Mouse (Mus musculus): ENCODE results near the gene Gbp2b.
"Not testable (repeated sequence)": the region's sequence is repeated elsewhere in the genome, so short reads cannot be mapped to it uniquely, and the experiment has no call there.

Gbp2b gene

GRCm38 (mm10) chr3:142594547-142594946, at the start of gene Gbp2b:
Gbp2b (plus strand) TSS chr3:142594847.
- DNase-seq (ENCODE audit: low read depth, low spot score): peak; percentile 25

- no peak for DNase-seq (ENCODE audit: low read depth, low spot score)
Observed at GRCm38 (mm10) chr3:142546690-142547089, 48.0 kb upstream of the Gbp2b start.

- no peak for DNase-seq (ENCODE audit: low read depth, low spot score)
Observed at GRCm38 (mm10) chr3:142550052-142550676, 44.5 kb upstream of the Gbp2b start.

- no peak for DNase-seq (ENCODE audit: low read depth, low spot score)
Observed at GRCm38 (mm10) chr3:142554601-142555000, 40.0 kb upstream of the Gbp2b start.

- no peak for DNase-seq (ENCODE audit: low read depth, low spot score)
Observed at GRCm38 (mm10) chr3:142555623-142556022, 39.0 kb upstream of the Gbp2b start.

GRCm38 (mm10) chr3:142559632-142560228, 34.9 kb upstream of the Gbp2b start, which contains the start of gene Gbp3:
Gbp3 (plus strand) TSS chr3:142560026.
- no peak for DNase-seq (ENCODE audit: low read depth, low spot score)

- peak; percentile 96 for DNase-seq (ENCODE audit: low read depth, low spot score)
Observed at GRCm38 (mm10) chr3:142560296-142560948, 34.2 kb upstream of the Gbp2b start.

GRCm38 (mm10) chr3:142561045-142561646, 33.5 kb upstream of the Gbp2b start:
- DNase-seq (ENCODE audit: low read depth, low spot score): no peak

- DNase-seq (ENCODE audit: low read depth, low spot score): no peak
Observed at GRCm38 (mm10) chr3:142561666-142562065, 33.0 kb upstream of the Gbp2b start.

- DNase-seq (ENCODE audit: low read depth, low spot score): not testable (repeated sequence)
Observed at GRCm38 (mm10) chr3:142567490-142567889, 27.2 kb upstream of the Gbp2b start.

GRCm38 (mm10) chr3:142570738-142571137, 23.9 kb upstream of the Gbp2b start:
- no peak for DNase-seq (ENCODE audit: low read depth, low spot score)

- DNase-seq (ENCODE audit: low read depth, low spot score): peak; percentile 55
Observed at GRCm38 (mm10) chr3:142577108-142577507, 17.5 kb upstream of the Gbp2b start.

- no peak for DNase-seq (ENCODE audit: low read depth, low spot score)
Observed at GRCm38 (mm10) chr3:142578342-142578741, 16.3 kb upstream of the Gbp2b start.

- no peak for DNase-seq (ENCODE audit: low read depth, low spot score)
Observed at GRCm38 (mm10) chr3:142583067-142583466, 11.6 kb upstream of the Gbp2b start.

- no peak for DNase-seq (ENCODE audit: low read depth, low spot score)
Observed at GRCm38 (mm10) chr3:142587386-142587785, 7.3 kb upstream of the Gbp2b start.

GRCm38 (mm10) chr3:142588888-142589287, 5.8 kb upstream of the Gbp2b start:
- DNase-seq (ENCODE audit: low read depth, low spot score): no peak

- DNase-seq (ENCODE audit: low read depth, low spot score): peak; percentile 78
Observed at GRCm38 (mm10) chr3:142590431-142591067, 4.1 kb upstream of the Gbp2b start.

- DNase-seq (ENCODE audit: low read depth, low spot score): no peak
Observed at GRCm38 (mm10) chr3:142597923-142598322, 3.3 kb downstream of the Gbp2b start.

- no peak for DNase-seq (ENCODE audit: low read depth, low spot score)
Observed at GRCm38 (mm10) chr3:142601675-142602074, 7.0 kb downstream of the Gbp2b start.

GRCm38 (mm10) chr3:142618658-142619057, 24.0 kb downstream of the Gbp2b start:
- DNase-seq (ENCODE audit: low read depth, low spot score): peak; percentile 48

GRCm38 (mm10) chr3:142619606-142620005, 25.0 kb downstream of the Gbp2b start:
- DNase-seq (ENCODE audit: low read depth, low spot score): peak; percentile 63
